Mouse (Mus musculus): ENCODE measurements around the gene Psrc1.

DNA sequence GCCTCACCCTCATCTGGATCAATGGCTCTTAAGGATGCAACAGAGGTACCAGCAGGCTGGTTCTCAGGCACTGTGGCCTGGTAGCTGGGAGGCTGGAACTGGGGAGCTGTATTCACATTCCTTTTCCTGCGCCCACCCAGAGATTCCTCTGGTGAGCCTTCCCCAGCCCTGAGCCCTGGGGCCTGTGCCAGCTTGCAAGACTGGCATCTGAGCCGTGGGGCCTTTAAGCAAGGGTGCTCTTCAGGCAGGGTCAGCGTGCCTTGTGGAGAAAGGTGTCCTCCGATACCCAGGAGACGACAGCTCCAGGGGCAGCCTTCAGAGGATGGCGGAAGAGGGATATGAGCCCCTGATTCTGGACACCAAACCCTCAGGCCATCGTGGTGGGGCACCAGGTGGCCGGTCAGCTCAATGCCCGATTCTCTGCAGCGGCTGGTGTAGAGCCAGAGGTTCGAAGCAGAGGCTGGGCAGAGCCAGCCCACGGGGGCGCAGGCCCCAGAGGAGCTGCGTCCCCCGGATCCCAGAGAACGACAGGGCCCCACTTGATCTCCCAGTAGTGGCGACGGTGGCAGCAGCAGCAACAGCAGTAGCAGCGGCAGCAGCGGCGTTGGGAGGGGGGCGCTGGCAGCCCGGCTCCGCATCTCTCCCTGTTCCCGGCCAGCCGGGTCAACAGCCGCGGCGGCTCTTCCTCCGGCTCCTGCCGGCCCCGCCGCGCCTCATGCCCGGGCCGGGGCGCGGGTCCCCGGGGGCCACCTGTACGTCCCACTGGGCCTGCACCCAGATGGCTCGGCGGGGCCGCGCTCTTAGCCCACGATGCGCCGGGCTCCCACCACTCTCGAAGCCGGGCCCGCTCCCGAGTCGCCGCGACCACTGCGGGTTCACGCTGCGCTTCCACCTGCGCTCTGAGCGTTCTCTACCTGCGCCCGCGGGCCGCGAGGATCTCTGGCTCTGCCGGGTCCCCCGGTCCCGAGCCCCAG is 31.5 kb downstream of the Psrc1 start, which contains the start of gene Celsr2:
- TF ChIP-seq GATA1 (IDR thresholded peaks at IDR 0.05; ENCODE audit: low read length) = no peak
- no peak for TF ChIP-seq TAL1 (IDR thresholded peaks at IDR 0.05; ENCODE audit: low read length)

Measured in erythroblast, embryonic 14.5 days (primary cell).